Mouse (Mus musculus): Measurements from ENCODE around the gene Selenoo.

GRCm38 (mm10) chr15:89058736-89059135 is 30.1 kb upstream of the Selenoo start:
- TF ChIP-seq CTCF (IDR thresholded peaks at IDR 0.05; ENCODE audit: extremely low read depth, insufficient read depth, low read length), result no peak
- no peak for TF ChIP-seq POLR2A (IDR thresholded peaks at IDR 0.05; ENCODE audit: extremely low read depth, insufficient read depth, low read length)
